Mouse (Mus musculus): ENCODE measurements around the gene Gm8871.
"Not testable (repeated sequence)": the region's sequence is repeated elsewhere in the genome, so short reads cannot be mapped to it uniquely, and the experiment has no call there.

Gene Gm8871

DNA sequence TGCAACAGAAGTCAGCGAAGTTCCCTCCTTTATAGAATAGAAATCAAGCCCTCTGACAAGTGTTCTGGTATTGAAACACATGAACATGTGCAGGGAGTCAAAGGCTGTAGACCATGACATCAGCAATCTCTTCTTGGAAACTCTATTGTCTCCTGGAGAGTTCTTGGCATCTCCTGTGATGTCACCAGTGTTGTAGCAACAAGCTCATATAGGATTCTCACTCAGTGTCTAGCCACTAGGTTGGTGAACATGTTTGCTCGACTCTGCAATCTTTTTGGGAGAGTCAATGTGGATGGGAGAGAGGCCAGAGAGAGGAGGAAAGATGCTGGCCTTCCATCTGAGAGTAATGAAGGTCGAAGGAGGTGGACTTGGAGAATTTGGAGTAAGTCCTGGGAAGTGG lies at the start of gene Gm8871, which contains the start of gene Gm8857:
Gene Gm8871, plus strand, starts transcription at position 301 of the 400 bp plus-strand sequence.
Gene Gm8857, plus strand, starts transcription at position 303 of the 400 bp plus-strand sequence.
- DNase-seq (ENCODE audit: low read depth, low spot score): not testable (repeated sequence)

- DNase-seq (ENCODE audit: low read depth, low spot score): not testable (repeated sequence)
These were observed 5.9 kb downstream of the Gm8871 start for GRCm38 (mm10) chr5:10953512-10953911.

DNA sequence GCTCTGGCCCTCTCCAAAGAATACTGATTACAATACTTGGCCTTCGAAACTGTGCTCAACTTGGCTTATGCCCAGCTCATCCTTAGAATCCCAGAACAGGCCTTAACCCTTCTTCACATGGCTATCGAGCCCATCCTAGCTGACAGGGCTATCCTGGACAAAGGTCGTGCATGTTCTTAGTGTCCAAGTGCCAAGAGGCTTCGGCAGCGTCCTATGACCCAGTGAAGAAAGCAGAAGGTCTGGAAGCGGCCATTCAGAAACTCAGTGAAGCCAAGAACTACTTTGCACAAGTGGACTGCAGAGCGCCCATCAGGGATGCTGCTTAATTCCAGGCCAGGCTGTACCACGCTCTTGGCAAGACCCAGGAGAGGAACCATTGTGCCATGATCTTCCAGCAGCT lies 10.5 kb downstream of the Gm8871 start:
- not testable (repeated sequence) for DNase-seq (ENCODE audit: low read depth, low spot score)
